Mouse (Mus musculus) bone marrow macrophage, adult 2 months (primary cell): ENCODE results near the gene Ankrd33b.

Experiments
- CTCF ChIP-seq: IDR thresholded peaks from 2 replicates; pipeline ENCODE4 v1.5.1; 2012; ENCODE audit warnings: low read depth, mild to moderate bottlenecking, low read length, moderate library complexity
- POLR2A ChIP-seq: IDR thresholded peaks from 2 replicates; pipeline ENCODE4 v1.6.1; 2012; ENCODE audit warnings: mild to moderate bottlenecking, low read depth, low read length, borderline replicate concordance

- TF ChIP-seq POLR2A (no peak), CTCF (no peak)
Observed at GRCm38 (mm10) chr15:31415181-31415580, 47.7 kb upstream of the Ankrd33b start.
